Mouse (Mus musculus): ENCODE data around the gene Slc39a8. TPM values are rescaled to one million over a fixed set of nuclear protein-coding genes. Genes with fewer than 3 reads are reported as not detected.

Slc39a8 gene
- polyA plus RNA-seq, 1 experiment: 3.3 TPM

DNA sequence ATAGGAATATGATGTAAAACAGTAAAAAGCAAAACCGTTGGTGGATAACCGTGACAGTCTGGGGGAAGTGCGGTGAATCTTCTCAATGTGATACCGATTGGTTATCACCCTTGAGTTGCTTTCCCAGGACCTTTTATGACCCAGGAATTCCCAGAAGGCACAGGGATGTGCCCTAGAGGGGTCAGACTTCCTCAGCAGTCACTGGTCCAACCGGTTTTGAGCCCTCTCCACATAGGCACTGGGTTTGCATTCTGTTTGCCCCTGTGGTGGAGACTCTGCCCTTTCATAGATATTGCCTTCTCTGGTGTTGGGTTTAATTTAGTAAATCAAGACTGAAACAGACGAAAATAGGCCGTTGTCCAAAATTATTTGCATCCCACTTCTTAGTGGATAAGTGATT lies 20.8 kb downstream of the Slc39a8 start:
- TF ChIP-seq POLR2A (IDR thresholded peaks at IDR 0.05; ENCODE audit: low read depth, low read length) (no peak), CTCF (IDR thresholded peaks at IDR 0.05; ENCODE audit: extremely low read depth, insufficient read length, insufficient replicate concordance, low read depth, low read length) (no peak)
- Histone ChIP-seq H3K27ac (ENCODE audit: insufficient read depth, low read depth, low read length) (no peak overlapping the region), H3K27me3 (ENCODE audit: control insufficient read depth, insufficient read depth, low read length) (no peaks in the 10 kb centered on the region), H3K4me3 (ENCODE audit: low read depth, low read length) (no peak overlapping the region), H3K36me3 (ENCODE audit: control insufficient read depth, insufficient read depth, low read length) (no peaks in the 10 kb centered on the region), H3K4me1 (ENCODE audit: control insufficient read depth, insufficient read depth, insufficient read length, low read length) (peaks cover 6% of the 10 kb centered on the region)
- WGBS: 25% methylated on average over 7 of the region's 7 CpGs

DNA sequence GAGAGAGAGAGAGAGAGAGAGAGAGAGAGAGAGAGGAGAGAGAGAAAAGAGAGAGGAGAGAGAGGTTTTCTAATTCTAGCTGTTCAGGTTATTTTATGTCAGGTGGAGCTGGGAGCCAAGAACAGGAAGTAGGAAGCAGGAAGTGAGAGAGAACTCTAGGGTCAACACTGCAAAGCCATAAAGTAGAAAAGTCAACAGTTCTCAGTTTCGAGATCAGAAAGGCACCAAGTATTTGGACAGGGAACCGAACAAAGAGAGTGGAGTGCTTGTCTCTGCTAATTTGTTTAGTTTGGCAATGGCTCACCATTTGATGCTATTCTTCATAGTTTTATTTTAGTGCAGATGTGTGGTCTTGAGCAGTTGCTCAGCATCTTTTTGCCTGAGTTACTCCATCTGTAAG lies 26.5 kb downstream of the Slc39a8 start:
- Histone ChIP-seq H3K27ac (ENCODE audit: insufficient read depth, low read depth, low read length) (peak overlapping the region; percentile 22; the same call in 1 of the 2 replicates), H3K36me3 (ENCODE audit: control insufficient read depth, insufficient read depth, low read length) (no peaks in the 10 kb centered on the region), H3K4me3 (ENCODE audit: low read depth, low read length) (no peak overlapping the region), H3K4me1 (ENCODE audit: control insufficient read depth, insufficient read depth, insufficient read length, low read length) (peaks cover 3% of the 10 kb centered on the region; the same call in 1 of the 2 replicates), H3K27me3 (ENCODE audit: control insufficient read depth, insufficient read depth, low read length) (no peaks in the 10 kb centered on the region)
- WGBS: 18% methylated on average over 2 of the region's 2 CpGs
- TF ChIP-seq CTCF (IDR thresholded peaks at IDR 0.05; ENCODE audit: extremely low read depth, insufficient read length, insufficient replicate concordance, low read depth, low read length) (no peak), POLR2A (IDR thresholded peaks at IDR 0.05; ENCODE audit: low read depth, low read length) (no peak)

DNA sequence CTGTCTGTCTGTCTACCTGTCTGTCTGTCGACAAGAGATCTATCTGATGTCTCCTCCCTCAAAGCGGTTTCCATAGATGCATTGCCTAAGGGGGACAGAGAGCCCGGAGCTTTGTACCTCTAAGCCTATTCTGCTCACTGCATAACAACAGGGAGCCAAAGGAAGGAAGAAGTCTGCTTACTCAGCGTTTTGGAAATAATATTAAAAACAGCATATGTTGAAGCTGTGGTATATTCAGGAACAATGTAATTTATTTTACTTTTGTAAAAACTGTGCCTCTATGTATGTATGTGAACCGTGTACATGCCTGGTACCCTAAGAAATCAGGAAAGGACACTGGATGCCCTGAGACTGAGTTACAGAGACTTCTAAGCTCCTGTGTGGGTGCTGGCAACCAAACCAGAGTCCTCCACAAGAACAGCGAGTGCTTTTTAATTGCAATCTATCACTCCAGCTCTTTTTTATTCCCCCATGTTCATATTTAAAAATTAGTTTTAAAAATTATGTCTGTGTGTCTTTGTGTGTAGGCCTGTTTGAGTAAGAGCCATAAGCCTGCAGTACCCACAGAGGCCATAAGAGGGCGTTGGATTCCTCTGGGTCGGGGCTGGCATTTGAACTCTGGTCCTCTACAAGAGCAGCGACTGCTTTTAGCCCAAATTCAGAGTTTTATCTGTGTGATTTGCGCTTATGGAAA lies 28.7 kb downstream of the Slc39a8 start:
- Histone ChIP-seq H3K36me3 (ENCODE audit: control insufficient read depth, insufficient read depth, low read length) (no peaks in the 10 kb centered on the region), H3K27ac (ENCODE audit: insufficient read depth, low read depth, low read length) (no peak overlapping the region), H3K27me3 (ENCODE audit: control insufficient read depth, insufficient read depth, low read length) (no peaks in the 10 kb centered on the region), H3K4me3 (ENCODE audit: low read depth, low read length) (no peak overlapping the region), H3K4me1 (ENCODE audit: control insufficient read depth, insufficient read depth, insufficient read length, low read length) (peaks cover 3% of the 10 kb centered on the region; the same call in 1 of the 2 replicates)
- TF ChIP-seq CTCF (IDR thresholded peaks at IDR 0.05; ENCODE audit: extremely low read depth, insufficient read length, insufficient replicate concordance, low read depth, low read length) (peak; percentile 37; the same call in 1 of the 2 replicates), POLR2A (IDR thresholded peaks at IDR 0.05; ENCODE audit: low read depth, low read length) (no peak)
- WGBS: 89% methylated on average over 10 of the region's 10 CpGs

DNA sequence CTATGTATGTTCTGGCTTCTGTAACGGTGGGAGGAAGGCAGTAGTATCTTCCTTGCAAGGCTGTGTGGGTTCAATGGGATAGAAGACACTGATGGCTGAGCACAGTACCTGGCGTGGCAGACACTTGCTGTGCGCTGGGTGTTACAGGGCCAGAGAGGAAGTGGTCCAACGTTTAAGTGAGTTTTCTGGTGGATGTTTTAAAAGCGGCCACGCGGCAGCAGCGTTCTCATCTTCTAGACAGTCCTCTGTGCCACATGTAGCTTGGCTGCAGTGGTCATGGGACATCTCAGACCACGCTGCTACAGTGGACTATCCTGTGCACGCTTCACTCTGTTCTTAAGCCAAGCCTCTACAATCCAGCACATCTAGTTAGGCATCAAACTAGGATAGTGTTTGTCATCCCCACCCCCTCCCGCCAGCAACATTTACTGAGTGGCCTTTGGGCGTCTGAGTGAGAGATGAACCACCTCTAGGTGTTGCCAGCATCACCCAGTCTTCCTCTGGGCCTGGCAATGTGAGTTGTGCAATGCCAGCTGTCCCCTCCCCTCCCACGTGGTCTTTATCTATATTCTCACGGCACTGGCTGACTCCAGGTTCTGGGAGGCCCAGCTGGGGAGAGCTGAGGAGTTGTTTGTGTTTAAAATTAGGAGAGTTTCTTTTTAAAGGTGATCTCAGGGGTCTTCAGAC lies 29.4 kb downstream of the Slc39a8 start:
- no peak overlapping the region for H3K4me3 ChIP-seq (ENCODE audit: low read depth, low read length)
- TF ChIP-seq CTCF (IDR thresholded peaks at IDR 0.05; ENCODE audit: extremely low read depth, insufficient read length, insufficient replicate concordance, low read depth, low read length) (no peak), POLR2A (IDR thresholded peaks at IDR 0.05; ENCODE audit: low read depth, low read length) (no peak)
- no peak overlapping the region for H3K27ac ChIP-seq (ENCODE audit: insufficient read depth, low read depth, low read length)
- peaks cover 3% of the 10 kb centered on the region; the same call in 1 of the 2 replicates for H3K4me1 ChIP-seq (ENCODE audit: control insufficient read depth, insufficient read depth, insufficient read length, low read length)
- 75% methylated on average over 14 of the region's 14 CpGs for WGBS
- no peaks in the 10 kb centered on the region for H3K27me3 ChIP-seq (ENCODE audit: control insufficient read depth, insufficient read depth, low read length)
- no peaks in the 10 kb centered on the region; the same call in 1 of the 2 replicates for H3K36me3 ChIP-seq (ENCODE audit: control insufficient read depth, insufficient read depth, low read length)

DNA sequence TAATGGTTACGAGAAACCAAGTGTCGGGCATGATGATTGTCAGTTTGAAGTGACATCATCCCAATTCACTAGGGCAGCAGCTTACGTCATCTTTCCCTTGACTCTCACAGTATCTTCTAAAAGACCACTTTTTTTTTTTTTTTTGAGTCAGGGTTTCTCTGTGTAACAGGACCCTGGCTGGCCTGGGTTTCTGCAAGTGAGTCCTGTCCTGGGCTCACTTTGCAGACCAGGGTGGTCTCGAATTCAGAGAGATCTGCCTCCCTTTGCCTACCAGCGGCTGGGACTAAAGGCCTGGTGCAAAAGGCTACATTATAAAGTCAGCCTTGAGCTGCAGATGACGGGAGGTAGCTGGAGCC lies 29.9 kb downstream of the Slc39a8 start:
- no peaks in the 10 kb centered on the region for H3K27me3 ChIP-seq (ENCODE audit: control insufficient read depth, insufficient read depth, low read length)
- WGBS: 92% methylated on average over 6 of the region's 6 CpGs
- no peaks in the 10 kb centered on the region; the same call in 1 of the 2 replicates for H3K36me3 ChIP-seq (ENCODE audit: control insufficient read depth, insufficient read depth, low read length)
- H3K4me1 ChIP-seq (ENCODE audit: control insufficient read depth, insufficient read depth, insufficient read length, low read length): peaks cover 3% of the 10 kb centered on the region; the same call in 1 of the 2 replicates
- H3K4me3 ChIP-seq (ENCODE audit: low read depth, low read length): no peak overlapping the region
- TF ChIP-seq CTCF (IDR thresholded peaks at IDR 0.05; ENCODE audit: extremely low read depth, insufficient read length, insufficient replicate concordance, low read depth, low read length) (no peak), POLR2A (IDR thresholded peaks at IDR 0.05; ENCODE audit: low read depth, low read length) (no peak)
- H3K27ac ChIP-seq (ENCODE audit: insufficient read depth, low read depth, low read length): no peak overlapping the region

DNA sequence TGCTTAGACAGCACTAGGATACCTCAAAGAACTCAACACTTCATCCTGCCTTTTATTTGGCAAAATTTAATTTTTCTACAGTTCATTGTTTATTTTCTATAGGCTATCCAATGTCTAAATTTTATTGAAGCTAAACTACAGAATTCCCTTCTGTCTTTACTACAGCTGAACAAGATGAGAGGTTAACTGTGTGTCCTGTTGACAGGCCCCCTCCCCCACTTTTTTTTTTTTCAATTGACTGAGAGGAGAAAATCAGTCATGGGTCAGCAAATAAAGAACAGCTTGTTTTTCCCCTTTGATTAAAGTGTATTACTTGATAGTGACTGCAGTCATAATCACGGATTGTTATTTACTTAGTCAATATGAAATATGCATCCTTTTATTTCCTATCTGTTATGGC lies 31.2 kb downstream of the Slc39a8 start:
- Histone ChIP-seq H3K36me3 (ENCODE audit: control insufficient read depth, insufficient read depth, low read length) (no peaks in the 10 kb centered on the region; the same call in 1 of the 2 replicates), H3K27ac (ENCODE audit: insufficient read depth, low read depth, low read length) (no peak overlapping the region), H3K4me3 (ENCODE audit: low read depth, low read length) (no peak overlapping the region), H3K27me3 (ENCODE audit: control insufficient read depth, insufficient read depth, low read length) (no peaks in the 10 kb centered on the region), H3K4me1 (ENCODE audit: control insufficient read depth, insufficient read depth, insufficient read length, low read length) (peaks cover 3% of the 10 kb centered on the region; the same call in 1 of the 2 replicates)
- 48% methylated on average over 1 of the region's 1 CpGs for WGBS
- TF ChIP-seq POLR2A (IDR thresholded peaks at IDR 0.05; ENCODE audit: low read depth, low read length) (no peak), CTCF (IDR thresholded peaks at IDR 0.05; ENCODE audit: extremely low read depth, insufficient read length, insufficient replicate concordance, low read depth, low read length) (no peak)

DNA sequence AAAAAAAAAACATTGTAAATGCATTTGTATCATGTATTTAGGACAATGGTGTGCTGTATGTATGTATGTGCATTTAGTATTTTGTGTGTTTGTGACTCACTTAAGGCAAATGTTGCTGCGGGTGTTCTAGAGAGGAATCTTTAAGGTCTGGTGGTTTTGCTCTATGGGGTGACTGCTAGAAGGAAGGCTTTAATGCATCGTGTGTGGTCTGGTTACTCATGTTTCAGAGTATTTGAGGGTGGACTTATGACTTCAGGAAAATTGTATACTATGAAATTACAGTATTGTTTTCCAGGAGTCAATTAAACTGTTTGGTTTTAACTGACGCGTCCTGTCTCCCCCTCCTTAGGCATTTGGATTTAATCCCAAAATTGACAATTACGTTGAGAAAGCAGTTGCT lies 32.1 kb downstream of the Slc39a8 start:
- no peaks in the 10 kb centered on the region for H3K27me3 ChIP-seq (ENCODE audit: control insufficient read depth, insufficient read depth, low read length)
- H3K36me3 ChIP-seq (ENCODE audit: control insufficient read depth, insufficient read depth, low read length): no peaks in the 10 kb centered on the region; the same call in 1 of the 2 replicates
- TF ChIP-seq POLR2A (IDR thresholded peaks at IDR 0.05; ENCODE audit: low read depth, low read length) (no peak), CTCF (IDR thresholded peaks at IDR 0.05; ENCODE audit: extremely low read depth, insufficient read length, insufficient replicate concordance, low read depth, low read length) (no peak)
- H3K4me3 ChIP-seq (ENCODE audit: low read depth, low read length): no peak overlapping the region
- no peak overlapping the region for H3K27ac ChIP-seq (ENCODE audit: insufficient read depth, low read depth, low read length)
- 82% methylated on average over 5 of the region's 5 CpGs for WGBS
- peaks cover 3% of the 10 kb centered on the region; the same call in 1 of the 2 replicates for H3K4me1 ChIP-seq (ENCODE audit: control insufficient read depth, insufficient read depth, insufficient read length, low read length)

Data from small intestine, adult 2 months (tissue).